Mouse (Mus musculus) liver, embryonic 14.5 days (tissue): ENCODE results near the gene Gtf2ird1. TPM values are rescaled to one million over a fixed set of nuclear protein-coding genes. Genes with fewer than 3 reads are reported as not detected.

Experiments
- ATAC-seq: fragments of 200-750 bp; cut with Nextera tagmentation; 2 replicates; pipeline ENCODE4 v1.8.0; 2017; ENCODE audit warnings: moderate number of reproducible peaks, mild to moderate bottlenecking, moderate library complexity; ENCODE audit not compliant: insufficient read depth
- DNase-seq, 3 experiments: peaks; one replicate each; pipeline ENCODE4 v3.0.0-alpha.2; 2012 to 2013; ENCODE audit warnings: low read depth in 3 of 3, low spot score in 3 of 3
- H3K27ac ChIP-seq: fragments of 300-500 bp; sonication (generic); 2 replicates; pipeline ENCODE4 v1.5.1; 2014; ENCODE audit warnings: moderate library complexity, mild to moderate bottlenecking, control low read depth, inconsistent platforms
- H3K27me3 ChIP-seq: fragments of 300-500 bp; sonication (generic); 2 replicates; pipeline ENCODE4 v1.6.1; 2014; ENCODE audit warnings: mild to moderate bottlenecking, low read length, moderate library complexity; ENCODE audit not compliant: control insufficient read depth, insufficient read depth
- H3K36me3 ChIP-seq: fragments of 300-500 bp; sonication (generic); replicated peaks from 2 replicates; pipeline ENCODE4 v1.6.1; 2014; ENCODE audit warnings: low read depth; ENCODE audit not compliant: control insufficient read depth, insufficient read depth
- H3K4me1 ChIP-seq, 2 experiments: fragments of 200-500 bp in 1 of 2; fragments of 300-500 bp in 1 of 2; sonication (generic) in 1 of 2; replicated peaks; 2 replicates each; pipeline ENCODE4 v1.6.1; 2012 to 2014; ENCODE audit warnings: antibody characterized with exemption in 1 of 2, inconsistent platforms in 1 of 2, low read length in 1 of 2; ENCODE audit not compliant: control insufficient read depth in 2 of 2, insufficient read depth in 2 of 2
- H3K4me2 ChIP-seq: fragments of 300-500 bp; sonication (generic); 2 replicates; pipeline ENCODE4 v1.6.1; 2014; ENCODE audit warnings: low read depth, mild to moderate bottlenecking, control low read depth, moderate library complexity
- H3K4me3 ChIP-seq, 2 experiments: fragments of 200-500 bp in 1 of 2; fragments of 300-500 bp in 1 of 2; sonication (generic) in 1 of 2; 2 replicates each; pipeline ENCODE4 v1.5.1; 2012 to 2014; ENCODE audit warnings: low read depth in 2 of 2, low read length in 2 of 2, mild to moderate bottlenecking in 2 of 2, control low read depth in 1 of 2, inconsistent platforms in 1 of 2, moderate library complexity in 1 of 2; ENCODE audit not compliant: insufficient read depth in 1 of 2
- H3K9ac ChIP-seq: fragments of 300-500 bp; sonication (generic); replicated peaks from 2 replicates; pipeline ENCODE4 v1.6.1; 2014; ENCODE audit warnings: mild to moderate bottlenecking, control low read depth, moderate library complexity
- H3K9me3 ChIP-seq: fragments of 300-500 bp; sonication (generic); 2 replicates; pipeline ENCODE4 v1.6.1; 2016; ENCODE audit warnings: low read length, mixed read lengths; ENCODE audit not compliant: control insufficient read depth
- CTCF ChIP-seq: IDR thresholded peaks from 2 replicates; pipeline ENCODE4 v1.5.1; 2016; ENCODE audit warnings: antibody characterized with exemption, low read depth, control low read depth
- EP300 ChIP-seq: IDR thresholded peaks from 2 replicates; pipeline ENCODE4 v1.6.1; 2016; ENCODE audit warnings: antibody characterized with exemption, low read depth
- WGBS: fragments of 180-500 bp; shearing (Covaris S2); extraction: QIAGEN DNeasy Blood & Tissue Kit; methylation state at CpG from one replicate; pipeline ENCODE4 v1.1.7; 2014; ENCODE audit not compliant: insufficient replicate concordance; 5-methylcytosine and 5-hydroxymethylcytosine counted together
- polyA plus RNA-seq, 2 experiments: library from polyadenylated mRNA; depleted of rRNA in 1 of 2; stranded (reverse) in 1 of 2; unstranded in 1 of 2; fragments of >200 nt; fragmentation: Nextera tagmentation in 1 of 2; extraction: Ambion mirVana in 1 of 2; gene quantifications; 2 replicates each; pipeline versions ENCODE4 v1.2.1 to v1.2.3; 2012 to 2014

The Gtf2ird1 gene
- polyA plus RNA-seq, 2 experiments, result 7.5 to 8.4 TPM

DNA sequence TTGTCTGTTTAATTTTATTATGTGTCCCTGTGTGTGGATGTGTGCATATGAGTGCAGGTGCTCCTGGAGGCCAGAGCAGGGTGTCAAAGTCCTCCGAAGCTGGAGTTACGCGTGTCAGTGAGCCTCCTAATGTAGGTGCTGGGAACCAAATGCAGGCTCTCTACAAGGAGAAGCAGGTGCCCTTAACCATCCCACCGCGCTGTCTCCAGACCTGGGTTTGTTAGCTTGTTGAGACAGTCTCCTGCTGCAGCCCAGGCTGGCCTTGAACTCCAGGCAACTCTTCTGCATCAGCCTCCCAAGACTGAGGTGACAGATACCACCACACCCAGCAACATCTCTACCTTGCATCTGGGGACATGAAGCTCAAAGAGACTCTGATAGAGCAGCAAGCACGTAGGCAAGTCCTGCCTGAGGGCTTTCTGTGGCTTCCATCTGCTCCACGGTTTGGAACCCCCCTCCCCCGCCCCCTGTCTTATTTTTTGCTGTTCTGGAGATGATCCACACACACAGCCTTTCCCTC, 10.6 kb upstream of the Gtf2ird1 start:
- Histone ChIP-seq H3K27me3 (no peaks in the 10 kb centered on the region), H3K4me3 (no peak overlapping the region), H3K4me2 (peak overlapping the region; percentile 43), H3K4me1 (peaks cover 45 to 52% of the 10 kb centered on the region in 2 experiments), H3K27ac (peak overlapping the region; percentile 61), H3K9ac (peak overlapping the region; percentile 35), H3K9me3 (no peaks in the 10 kb centered on the region), H3K36me3 (no peaks in the 10 kb centered on the region)
- TF ChIP-seq CTCF (no peak), EP300 (peak; percentile 88)
- ATAC-seq (peak; percentile 92), DNase-seq (peak; percentile 63 to 74 (median 72))
- WGBS, result 42% methylated on average over 8 of the region's 8 CpGs

DNA sequence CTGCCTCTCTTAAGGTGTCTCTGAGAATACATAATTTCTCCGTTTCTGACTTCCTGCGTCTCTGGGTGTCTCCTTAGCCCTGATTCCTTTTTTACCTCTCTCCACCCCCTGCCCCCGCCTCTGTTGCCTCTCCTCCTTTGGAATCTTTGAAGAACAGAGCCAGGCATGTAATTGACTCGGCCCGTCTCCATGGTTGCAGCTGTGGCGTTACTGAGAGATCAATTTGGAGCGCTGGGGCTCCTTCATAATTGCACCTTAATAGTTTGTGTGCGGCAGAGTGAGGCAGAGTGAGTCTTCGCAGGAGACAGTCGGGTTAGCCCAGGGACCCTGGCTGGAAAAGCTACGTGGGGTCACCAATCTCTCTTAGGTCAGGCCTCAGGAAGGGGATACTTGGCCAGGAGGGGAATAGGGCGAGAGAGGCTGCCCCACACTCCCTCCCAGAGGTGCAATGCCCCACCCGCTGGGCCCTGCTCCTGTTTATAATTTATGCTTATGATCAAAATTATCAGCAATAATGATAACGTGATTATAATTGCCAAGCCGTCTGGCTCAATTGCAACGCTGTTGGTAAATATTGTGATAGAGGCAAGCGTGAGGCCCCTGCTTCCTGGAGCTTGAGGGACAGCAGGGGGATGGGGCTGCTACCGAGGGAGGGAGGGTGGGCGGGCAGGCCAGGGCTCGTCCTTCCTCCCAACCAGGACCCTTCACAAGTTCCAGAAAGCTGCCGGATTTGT, 9.9 kb upstream of the Gtf2ird1 start:
- H3K4me1 ChIP-seq, result peaks cover 45 to 52% of the 10 kb centered on the region in 2 experiments

DNA sequence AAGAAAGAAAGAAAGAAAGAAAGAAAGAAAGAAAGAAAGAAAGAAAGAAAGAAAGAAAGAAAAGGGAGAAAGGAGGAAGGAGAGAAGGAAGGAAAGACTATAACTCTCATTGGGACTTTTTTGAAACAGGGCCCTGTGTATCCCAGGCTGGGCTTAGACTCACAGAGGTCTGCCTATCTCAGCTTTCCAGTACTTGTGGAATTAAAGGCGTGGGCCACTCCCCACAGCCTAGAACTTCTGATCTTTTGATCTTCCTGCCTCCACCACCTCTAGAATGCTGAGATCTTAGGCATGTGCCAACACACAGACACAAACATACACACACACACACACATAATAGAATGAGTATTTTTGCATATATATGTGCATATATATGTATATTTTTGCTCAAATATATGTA, 8.7 kb upstream of the Gtf2ird1 start:
- Histone ChIP-seq H3K9ac (no peak overlapping the region), H3K9me3 (no peaks in the 10 kb centered on the region), H3K27ac (peak overlapping the region; percentile 27; the same call in 1 of the 2 replicates), H3K4me3 (no peak overlapping the region), H3K4me2 (peak overlapping the region; percentile 13; the same call in 1 of the 2 replicates), H3K27me3 (no peaks in the 10 kb centered on the region), H3K36me3 (no peaks in the 10 kb centered on the region), H3K4me1 (peaks cover 45 to 52% of the 10 kb centered on the region in 2 experiments)
- peak in 2 of 3 experiments; percentile 43 to 47 for DNase-seq
- 25% methylated on average over 1 of the region's 1 CpGs for WGBS
- no peak for ATAC-seq
- TF ChIP-seq EP300 (0 out of 2 replicates have a peak, but pooled peaks have one; percentile 14), CTCF (no peak)

More for the DNA sequence above, 9.9 kb upstream of the Gtf2ird1 start:
- Histone ChIP-seq H3K4me2 (peak overlapping the region; percentile 43), H3K36me3 (no peaks in the 10 kb centered on the region), H3K27me3 (no peaks in the 10 kb centered on the region), H3K4me3 (no peak overlapping the region), H3K27ac (peak overlapping the region; percentile 61), H3K9ac (no peak overlapping the region; the same call in 1 of the 2 replicates), H3K9me3 (no peaks in the 10 kb centered on the region)
- 42% methylated on average over 21 of the region's 21 CpGs for WGBS
- ATAC-seq (peak; percentile 19; the same call in 1 of the 2 replicates), DNase-seq (no peak)
- no peak for TF ChIP-seq EP300
- TF ChIP-seq CTCF, result no peak

DNA sequence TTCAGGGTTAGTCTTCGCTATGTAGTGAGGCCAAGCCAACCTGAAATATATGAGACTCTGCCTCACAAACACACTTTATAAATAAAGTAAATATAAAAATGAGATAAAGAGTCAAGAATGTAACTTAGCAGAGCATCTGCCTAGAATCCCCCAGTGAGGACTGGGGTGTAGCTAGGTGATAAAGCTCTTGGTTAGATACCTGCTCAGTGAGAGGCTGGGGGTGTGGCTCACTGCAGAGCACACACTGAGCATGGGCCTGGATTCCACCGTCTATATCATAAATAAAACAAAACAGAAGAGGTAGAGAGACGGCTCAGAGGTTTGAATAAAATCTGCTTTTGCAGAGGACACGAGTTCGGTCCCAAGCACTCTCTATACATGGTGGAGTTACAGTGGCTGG, 7.7 kb upstream of the Gtf2ird1 start:
- ATAC-seq (peak; percentile 48; the same call in 1 of the 2 replicates), DNase-seq (peak in 2 of 3 experiments; percentile 36 to 39)
- peaks cover 38 to 45% of the 10 kb centered on the region in 2 experiments for H3K4me1 ChIP-seq
- no peaks in the 10 kb centered on the region for H3K27me3 ChIP-seq
- H3K36me3 ChIP-seq, result no peaks in the 10 kb centered on the region
- TF ChIP-seq EP300 (0 out of 2 replicates have a peak, but pooled peaks have one; percentile 44), CTCF (no peak)
- no peak overlapping the region for H3K9ac ChIP-seq
- 52% methylated on average over 5 of the region's 5 CpGs for WGBS
- H3K4me2 ChIP-seq, result no peak overlapping the region
- H3K4me3 ChIP-seq, result no peak overlapping the region
- H3K27ac ChIP-seq, result no peak overlapping the region
- H3K9me3 ChIP-seq, result no peaks in the 10 kb centered on the region

DNA sequence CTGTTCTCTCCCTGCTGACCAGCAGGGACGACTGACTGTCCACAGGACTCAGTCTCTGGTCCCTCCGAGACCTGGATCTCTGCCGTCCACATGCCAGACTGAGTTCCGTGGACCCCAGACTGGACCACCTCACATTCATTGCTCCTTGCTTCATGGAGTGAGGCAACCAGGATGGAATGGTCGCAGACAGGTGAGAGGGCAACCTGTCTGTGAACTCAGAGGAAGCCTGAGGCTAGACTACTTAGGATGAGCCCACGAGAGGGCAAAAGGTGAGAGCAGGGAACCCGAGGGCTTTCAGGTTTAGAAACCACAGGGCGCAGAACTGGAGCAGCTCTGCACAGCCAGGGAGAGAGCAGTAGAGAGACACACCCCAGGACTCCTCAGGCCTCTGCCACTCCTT, 6.2 kb upstream of the Gtf2ird1 start:
- H3K27ac ChIP-seq, result no peak overlapping the region
- H3K9me3 ChIP-seq, result no peaks in the 10 kb centered on the region
- no peaks in the 10 kb centered on the region for H3K36me3 ChIP-seq
- H3K4me2 ChIP-seq, result no peak overlapping the region
- H3K4me3 ChIP-seq, result no peak overlapping the region
- 68% methylated on average over 8 of the region's 8 CpGs for WGBS
- ATAC-seq (no peak), DNase-seq (no peak)
- H3K27me3 ChIP-seq, result no peaks in the 10 kb centered on the region
- H3K4me1 ChIP-seq, result peaks cover 28 to 30% of the 10 kb centered on the region in 2 experiments
- H3K9ac ChIP-seq, result no peak overlapping the region
- TF ChIP-seq CTCF (no peak), EP300 (no peak)
